Mouse (Mus musculus) stomach, embryonic 16.5 days (tissue): ENCODE measurements around the gene Mmp15. TPM values are rescaled to one million over a fixed set of nuclear protein-coding genes. Genes with fewer than 3 reads are reported as not detected.

Experiments used
- ATAC-seq: fragments of 200-750 bp; cut with Nextera tagmentation; 2 replicates; pipeline ENCODE4 v1.8.0; 2017; ENCODE audit warnings: moderate number of reproducible peaks, moderate TSS enrichment; ENCODE audit not compliant: insufficient read depth, low FRiP score
- H3K27ac ChIP-seq: fragments of 300-500 bp; sonication (generic); 2 replicates; pipeline ENCODE4 v1.5.1; 2014; ENCODE audit warnings: low read length
- H3K27me3 ChIP-seq: fragments of 300-500 bp; sonication (generic); 2 replicates; pipeline ENCODE4 v1.6.1; 2014; ENCODE audit warnings: low read length, control low read depth, mixed read lengths; ENCODE audit not compliant: control insufficient read depth, insufficient read depth
- H3K36me3 ChIP-seq: fragments of 300-500 bp; sonication (generic); 2 replicates; pipeline ENCODE4 v1.6.1; 2014; ENCODE audit warnings: low read length; ENCODE audit not compliant: control insufficient read depth, insufficient read depth
- H3K4me1 ChIP-seq: fragments of 300-500 bp; sonication (generic); 2 replicates; pipeline ENCODE4 v1.6.1; 2014; ENCODE audit warnings: low read length, control low read depth, mixed read lengths; ENCODE audit not compliant: control insufficient read depth, insufficient read depth
- H3K4me2 ChIP-seq: fragments of 300-500 bp; sonication (generic); 2 replicates; pipeline ENCODE4 v1.6.1; 2014; ENCODE audit warnings: low read depth, low read length, mixed read lengths
- H3K4me3 ChIP-seq: fragments of 300-500 bp; sonication (generic); replicated peaks from 2 replicates; pipeline ENCODE4 v1.5.1; 2014; ENCODE audit warnings: mild to moderate bottlenecking, low read length
- H3K9ac ChIP-seq: fragments of 300-500 bp; sonication (generic); 2 replicates; pipeline ENCODE4 v1.6.1; 2014; ENCODE audit warnings: low read length
- H3K9me3 ChIP-seq: fragments of 300-500 bp; sonication (generic); replicated peaks from 2 replicates; pipeline ENCODE4 v1.6.1; 2016; ENCODE audit warnings: low read length, control low read depth; ENCODE audit not compliant: control insufficient read depth
- WGBS: fragments of 180-500 bp; shearing (Covaris S2); extraction: QIAGEN DNeasy Blood & Tissue Kit; methylation state at CpG from one replicate; pipeline ENCODE4 v1.1.7; 2014; 5-methylcytosine and 5-hydroxymethylcytosine counted together
- polyA plus RNA-seq: library from polyadenylated mRNA; unstranded; fragments of >200 nt; fragmentation: Nextera tagmentation; extraction: Ambion mirVana; gene quantifications from 2 replicates; pipeline ENCODE4 v1.2.1, GENCODE M21; 2015

Gene Mmp15
- polyA plus RNA-seq, 1 experiment from 2014 or later, result 13.4 TPM

DNA sequence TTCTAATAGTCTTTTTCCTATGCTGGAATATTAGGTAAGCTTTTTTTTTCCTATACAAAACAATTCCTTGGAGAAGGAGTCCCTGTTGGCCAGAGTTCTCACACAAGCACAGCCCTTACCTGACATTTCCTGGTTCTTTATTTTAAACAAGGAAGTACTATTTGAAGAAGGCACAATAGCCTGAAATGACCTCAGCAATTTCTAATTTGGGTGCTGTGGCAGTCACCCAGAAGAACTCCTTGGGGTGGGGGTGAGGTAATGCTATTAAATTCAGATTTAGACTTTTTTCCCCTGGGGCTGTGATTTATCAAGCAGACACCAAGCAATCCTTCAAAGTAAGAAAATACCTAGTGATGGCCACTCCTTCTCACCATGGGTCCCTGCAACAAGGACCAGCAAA lies 28.9 kb downstream of the Mmp15 start:
- no peaks in the 10 kb centered on the region for H3K27me3 ChIP-seq
- no peak overlapping the region for H3K4me3 ChIP-seq
- peaks cover 23% of the 10 kb centered on the region for H3K4me1 ChIP-seq
- H3K27ac ChIP-seq, result peak overlapping the region; percentile 9; the same call in 1 of the 2 replicates
- no peaks in the 10 kb centered on the region for H3K36me3 ChIP-seq
- H3K9me3 ChIP-seq, result no peaks in the 10 kb centered on the region
- ATAC-seq, result no peak
- no peak overlapping the region for H3K4me2 ChIP-seq
- no peak overlapping the region for H3K9ac ChIP-seq

DNA sequence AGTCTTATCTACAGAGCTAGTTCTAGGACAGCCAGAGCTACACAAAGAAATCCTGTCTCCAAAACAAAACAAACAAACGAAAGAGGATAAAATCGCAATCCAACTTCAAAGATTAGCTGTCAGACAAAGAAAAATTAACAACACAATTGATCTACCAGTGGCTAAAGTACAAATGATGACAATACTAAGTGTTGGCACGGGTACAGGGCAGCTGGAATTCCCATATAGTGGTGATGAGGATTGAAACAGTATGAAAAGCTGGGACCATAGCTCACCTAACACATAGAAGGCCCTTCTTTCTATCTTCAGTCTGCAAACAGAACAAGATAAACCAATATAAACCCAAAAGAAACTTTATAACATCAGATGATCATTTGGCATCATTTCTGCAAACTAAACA lies 29.5 kb downstream of the Mmp15 start:
- ATAC-seq, result no peak
- H3K27ac ChIP-seq, result no peak overlapping the region
- H3K27me3 ChIP-seq, result no peaks in the 10 kb centered on the region
- 78% methylated on average over 3 of the region's 3 CpGs for WGBS
- peaks cover 16% of the 10 kb centered on the region for H3K4me1 ChIP-seq
- H3K9me3 ChIP-seq, result no peaks in the 10 kb centered on the region
- H3K4me2 ChIP-seq, result no peak overlapping the region
- no peak overlapping the region for H3K9ac ChIP-seq
- H3K36me3 ChIP-seq, result no peaks in the 10 kb centered on the region
- no peak overlapping the region for H3K4me3 ChIP-seq

DNA sequence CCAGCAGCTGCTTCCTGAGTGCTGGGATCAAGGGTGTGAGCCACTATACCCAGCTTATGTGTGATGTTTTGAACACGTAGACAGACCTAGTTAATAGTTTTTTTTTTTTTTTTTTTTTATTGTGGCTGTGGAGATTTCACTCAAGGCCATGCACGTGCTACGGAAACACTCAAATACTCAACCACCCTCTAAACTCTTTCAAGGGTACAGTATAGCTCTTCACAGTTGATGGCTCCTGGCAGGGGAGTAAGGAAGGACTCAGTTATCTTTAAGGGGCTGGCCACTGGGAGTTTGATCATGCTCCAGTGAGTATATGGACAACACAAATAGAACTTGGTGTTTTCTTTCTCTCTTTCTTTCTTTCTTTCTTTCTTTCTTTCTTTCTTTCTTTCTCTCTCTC lies 32.4 kb downstream of the Mmp15 start:
- 77% methylated on average over 3 of the region's 3 CpGs for WGBS
- Histone ChIP-seq H3K27me3 (no peaks in the 10 kb centered on the region), H3K36me3 (no peaks in the 10 kb centered on the region), H3K4me1 (no peaks in the 10 kb centered on the region), H3K4me3 (no peak overlapping the region), H3K9me3 (no peaks in the 10 kb centered on the region), H3K27ac (no peak overlapping the region), H3K9ac (no peak overlapping the region), H3K4me2 (no peak overlapping the region)
- ATAC-seq, result no peak

DNA sequence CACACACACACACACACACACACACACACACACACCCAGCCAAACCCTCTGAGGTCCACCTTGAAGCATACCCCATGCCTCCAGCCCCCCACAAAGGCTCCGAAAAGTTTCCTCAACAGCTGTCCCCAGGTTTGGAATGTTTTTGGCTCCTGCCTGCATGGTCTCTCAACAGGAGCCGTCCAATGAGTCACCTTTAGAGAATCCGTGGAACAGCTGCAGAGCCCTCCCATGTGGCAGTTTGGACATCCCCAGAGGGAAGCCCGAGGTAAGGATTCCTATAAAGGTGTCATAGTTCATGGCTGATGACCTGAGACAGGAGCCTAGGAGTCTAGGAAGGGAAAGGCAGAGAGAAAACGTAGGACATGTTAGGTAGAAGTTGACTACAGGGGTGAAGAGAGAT lies 34.0 kb downstream of the Mmp15 start:
- Histone ChIP-seq H3K27ac (no peak overlapping the region), H3K9ac (no peak overlapping the region), H3K4me3 (no peak overlapping the region), H3K4me1 (no peaks in the 10 kb centered on the region), H3K27me3 (no peaks in the 10 kb centered on the region), H3K36me3 (no peaks in the 10 kb centered on the region), H3K9me3 (no peaks in the 10 kb centered on the region), H3K4me2 (no peak overlapping the region)
- ATAC-seq, result no peak
- 57% methylated on average over 5 of the region's 5 CpGs for WGBS

DNA sequence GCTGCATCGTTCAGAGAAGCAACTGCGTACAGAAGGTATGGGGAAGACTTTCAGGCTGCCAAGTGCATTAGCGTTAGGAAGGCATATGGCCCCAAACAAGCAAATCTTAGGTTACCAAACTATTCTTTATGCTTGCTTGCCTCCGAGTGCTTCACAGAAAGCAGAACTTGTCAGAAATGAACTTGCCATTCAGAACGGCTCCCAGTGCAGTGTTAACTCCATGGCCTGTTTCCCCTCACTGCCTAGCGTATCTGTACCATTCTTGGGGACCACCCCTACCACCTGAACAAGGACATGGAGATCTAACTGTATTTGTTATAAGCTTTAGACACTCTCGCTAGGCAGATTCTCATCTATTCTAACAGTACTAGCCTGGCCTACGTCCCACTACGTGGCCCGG lies 35.2 kb downstream of the Mmp15 start:
- H3K9me3 ChIP-seq, result no peaks in the 10 kb centered on the region
- no peak overlapping the region for H3K9ac ChIP-seq
- H3K27me3 ChIP-seq, result no peaks in the 10 kb centered on the region
- 84% methylated on average over 10 of the region's 10 CpGs for WGBS
- H3K27ac ChIP-seq, result no peak overlapping the region
- no peak overlapping the region for H3K4me3 ChIP-seq
- no peaks in the 10 kb centered on the region for H3K36me3 ChIP-seq
- H3K4me2 ChIP-seq, result no peak overlapping the region
- ATAC-seq, result no peak
- H3K4me1 ChIP-seq, result no peaks in the 10 kb centered on the region

DNA sequence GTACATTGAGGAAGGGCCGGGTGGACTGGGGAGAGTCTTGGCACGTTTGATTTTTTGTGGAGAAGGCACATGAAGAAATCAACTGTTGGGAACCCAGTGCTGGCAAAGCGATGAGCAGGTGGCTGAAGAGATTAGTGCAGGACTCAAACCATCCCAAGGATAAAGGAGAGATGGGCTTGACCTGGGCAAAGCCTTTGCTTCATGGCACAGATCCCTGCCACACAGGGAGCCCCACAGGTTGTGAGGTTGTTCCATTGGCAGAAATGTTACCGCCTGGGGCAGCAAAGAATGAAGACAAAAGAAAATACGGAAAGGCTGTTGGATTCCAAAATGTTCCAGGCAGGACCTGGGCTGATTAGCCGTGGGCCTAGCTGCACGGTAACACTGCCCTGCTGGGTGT lies 35.9 kb downstream of the Mmp15 start:
- H3K4me2 ChIP-seq, result no peak overlapping the region
- H3K4me3 ChIP-seq, result no peak overlapping the region
- no peaks in the 10 kb centered on the region for H3K9me3 ChIP-seq
- 76% methylated on average over 7 of the region's 7 CpGs for WGBS
- H3K36me3 ChIP-seq, result no peaks in the 10 kb centered on the region
- ATAC-seq, result no peak
- no peak overlapping the region for H3K9ac ChIP-seq
- no peaks in the 10 kb centered on the region for H3K4me1 ChIP-seq
- no peak overlapping the region for H3K27ac ChIP-seq
- no peaks in the 10 kb centered on the region for H3K27me3 ChIP-seq

DNA sequence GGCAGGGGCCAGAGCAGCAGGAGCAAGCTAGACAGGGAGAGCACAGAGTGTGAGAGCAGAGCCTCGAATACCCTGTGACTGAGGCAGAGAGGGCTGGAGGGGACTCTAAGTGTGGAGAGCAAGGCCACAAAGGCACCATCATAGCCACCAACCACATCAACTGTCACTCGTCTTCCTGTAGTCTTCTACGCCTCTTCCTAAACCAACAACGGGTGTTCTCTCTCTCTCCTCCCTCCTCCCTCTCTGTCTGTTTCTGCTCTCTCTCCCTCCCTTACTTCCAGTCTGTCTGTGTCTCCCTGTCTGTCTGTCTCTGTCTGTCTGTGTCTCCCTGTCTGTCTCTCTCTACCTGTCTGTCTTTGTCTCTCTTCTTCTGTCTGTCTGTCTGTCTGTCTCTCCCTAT lies 38.2 kb downstream of the Mmp15 start:
- Histone ChIP-seq H3K27me3 (no peaks in the 10 kb centered on the region), H3K4me1 (no peaks in the 10 kb centered on the region), H3K4me2 (no peak overlapping the region), H3K9me3 (no peaks in the 10 kb centered on the region), H3K27ac (no peak overlapping the region), H3K9ac (no peak overlapping the region), H3K4me3 (no peak overlapping the region), H3K36me3 (no peaks in the 10 kb centered on the region)
- 49% methylated on average over 4 of the region's 4 CpGs for WGBS
- ATAC-seq, result no peak

DNA sequence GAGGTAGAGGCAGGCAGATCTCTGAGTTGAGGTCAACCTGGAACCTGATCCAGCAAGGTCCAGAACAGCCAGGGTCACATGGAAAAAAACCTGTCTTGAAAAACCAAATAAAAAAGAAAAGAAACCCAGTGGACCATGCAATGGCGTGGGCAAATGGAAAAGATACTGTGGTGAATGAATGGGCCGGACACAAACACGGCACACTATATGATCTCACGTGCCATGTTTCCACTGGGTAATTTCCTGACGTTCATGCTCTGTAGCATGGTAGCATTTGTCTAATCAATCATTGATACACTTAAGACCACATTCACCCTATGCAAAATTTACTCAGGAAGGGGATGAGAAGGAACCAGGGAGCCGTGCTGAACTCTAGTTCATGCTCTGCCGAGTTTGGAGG lies 39.0 kb downstream of the Mmp15 start:
- WGBS, result 66% methylated on average over 7 of the region's 7 CpGs
- H3K4me3 ChIP-seq, result no peak overlapping the region
- H3K27me3 ChIP-seq, result no peaks in the 10 kb centered on the region
- H3K36me3 ChIP-seq, result no peaks in the 10 kb centered on the region
- ATAC-seq, result no peak
- H3K4me1 ChIP-seq, result no peaks in the 10 kb centered on the region
- no peaks in the 10 kb centered on the region for H3K9me3 ChIP-seq
- H3K9ac ChIP-seq, result no peak overlapping the region
- no peak overlapping the region for H3K4me2 ChIP-seq
- H3K27ac ChIP-seq, result no peak overlapping the region

DNA sequence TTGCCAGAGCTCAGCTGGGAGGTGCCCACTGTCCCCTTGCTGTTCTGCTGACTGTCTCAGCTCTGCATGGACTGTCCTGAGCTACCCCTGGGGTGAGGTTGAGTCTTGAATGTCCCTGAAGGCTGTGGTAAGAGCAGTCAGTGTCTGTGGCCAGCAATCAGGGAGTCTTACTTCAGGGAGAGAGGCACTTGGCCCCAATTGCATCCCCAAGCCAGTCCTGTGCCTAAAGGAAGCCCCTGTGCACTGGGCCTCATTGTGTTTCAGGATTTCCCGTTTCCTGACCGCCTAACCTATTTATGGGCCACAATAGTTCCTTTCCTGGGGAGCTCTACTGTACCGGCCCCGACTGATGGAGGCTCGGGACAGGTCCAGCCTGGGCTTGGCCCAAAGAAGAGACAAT lies 40.5 kb downstream of the Mmp15 start:
- Histone ChIP-seq H3K27me3 (no peaks in the 10 kb centered on the region), H3K9me3 (no peaks in the 10 kb centered on the region), H3K4me2 (no peak overlapping the region), H3K36me3 (no peaks in the 10 kb centered on the region), H3K27ac (peak overlapping the region; percentile 41; the same call in 1 of the 2 replicates), H3K9ac (no peak overlapping the region), H3K4me1 (peaks cover 6% of the 10 kb centered on the region), H3K4me3 (no peak overlapping the region)
- no peak; the same call in 1 of the 2 replicates for ATAC-seq
- 68% methylated on average over 5 of the region's 5 CpGs for WGBS
